Mouse (Mus musculus) forebrain, embryonic 15.5 days (tissue): Measurements from ENCODE around the gene Hoxa1. TPM values are rescaled to one million over a fixed set of nuclear protein-coding genes. Genes with fewer than 3 reads are reported as not detected.

Experiments
- ATAC-seq: fragments of 200-750 bp; cut with Nextera tagmentation; replicated peaks from 2 replicates; pipeline ENCODE4 v1.8.0; 2017; ENCODE audit warnings: mild to moderate bottlenecking, moderate TSS enrichment, moderate library complexity
- H3K27ac ChIP-seq: fragments of 300-500 bp; sonication (generic); replicated peaks from 2 replicates; pipeline ENCODE4 v1.5.1; 2015; ENCODE audit warnings: mild to moderate bottlenecking, inconsistent platforms
- H3K27me3 ChIP-seq: fragments of 300-500 bp; sonication (generic); 2 replicates; pipeline ENCODE4 v1.6.1; 2015; ENCODE audit warnings: inconsistent platforms
- H3K36me3 ChIP-seq: fragments of 300-500 bp; sonication (generic); 2 replicates; pipeline ENCODE4 v1.6.1; 2015; ENCODE audit warnings: mild to moderate bottlenecking, inconsistent platforms
- H3K4me1 ChIP-seq: fragments of 300-500 bp; sonication (generic); 2 replicates; pipeline ENCODE4 v1.6.1; 2015; ENCODE audit warnings: inconsistent platforms
- H3K4me2 ChIP-seq: fragments of 300-500 bp; sonication (generic); replicated peaks from 2 replicates; pipeline ENCODE4 v1.6.1; 2015; ENCODE audit warnings: mild to moderate bottlenecking, inconsistent platforms
- H3K4me3 ChIP-seq: fragments of 300-500 bp; sonication (generic); 2 replicates; pipeline ENCODE4 v1.5.1; 2015; ENCODE audit warnings: mild to moderate bottlenecking, inconsistent platforms
- H3K9ac ChIP-seq: fragments of 300-500 bp; sonication (generic); replicated peaks from 2 replicates; pipeline ENCODE4 v1.6.1; 2015; ENCODE audit warnings: mild to moderate bottlenecking, inconsistent platforms
- H3K9me3 ChIP-seq: fragments of 300-500 bp; sonication (generic); 2 replicates; pipeline ENCODE4 v1.6.1; 2016; ENCODE audit warnings: inconsistent platforms
- WGBS: fragments of 180-500 bp; shearing (Covaris S2); methylation state at CpG from one replicate; pipeline ENCODE4 v1.1.7; 2015; ENCODE audit warnings: mixed read lengths; 5-methylcytosine and 5-hydroxymethylcytosine counted together
- polyA plus RNA-seq: library from polyadenylated mRNA; unstranded; fragments of >200 nt; fragmentation: Nextera tagmentation; extraction: Ambion mirVana; gene quantifications from 2 replicates; pipeline ENCODE4 v1.2.1, GENCODE M21; 2015

The Hoxa1 gene
- not detected in 2 replicates for polyA plus RNA-seq

GRCm38 (mm10) chr6:52158276-52159051 lies at the start of gene Hoxa1:
TSS of gene Hoxa1 (minus strand) at chr6:52158317.
- no peaks in the 10 kb centered on the region for H3K36me3 ChIP-seq
- peaks cover 14% of the 10 kb centered on the region for H3K4me1 ChIP-seq
- H3K4me2 ChIP-seq: peak within 1 kb of the TSS; percentile 93
- no peak within 1 kb of the TSS for H3K27ac ChIP-seq
- peak; percentile 70 for ATAC-seq
- H3K9me3 ChIP-seq: no peaks in the 10 kb centered on the region
- H3K27me3 ChIP-seq: peaks cover 97% of the 10 kb centered on the region
- H3K9ac ChIP-seq: 0 out of 2 replicates have a peak within 1 kb of the TSS, but pooled peaks have one; percentile 11
- 0% methylated on average over 48 of the region's 55 CpGs for WGBS
- peak within 1 kb of the TSS; percentile 46 for H3K4me3 ChIP-seq

GRCm38 (mm10) chr6:52207684-52207976 lies 49.5 kb upstream of the Hoxa1 start:
- Histone ChIP-seq H3K27ac (no peak overlapping the region), H3K36me3 (no peaks in the 10 kb centered on the region), H3K4me2 (no peak overlapping the region), H3K9me3 (no peaks in the 10 kb centered on the region), H3K4me3 (no peak overlapping the region), H3K27me3 (peaks cover 97% of the 10 kb centered on the region), H3K9ac (no peak overlapping the region), H3K4me1 (peaks cover 11% of the 10 kb centered on the region)
- ATAC-seq: no peak

- no peak overlapping the region for H3K4me2 ChIP-seq
- peaks cover 97% of the 10 kb centered on the region for H3K27me3 ChIP-seq
- ATAC-seq: no peak
- H3K9ac ChIP-seq: no peak overlapping the region
- under 1% methylated on average over 4 of the region's 4 CpGs for WGBS
- H3K36me3 ChIP-seq: no peaks in the 10 kb centered on the region
- H3K4me1 ChIP-seq: peaks cover 11% of the 10 kb centered on the region
- H3K9me3 ChIP-seq: no peaks in the 10 kb centered on the region
- no peak overlapping the region for H3K4me3 ChIP-seq
- no peak overlapping the region for H3K27ac ChIP-seq
Measured at GRCm38 (mm10) chr6:52206882-52207683, 49.0 kb upstream of the Hoxa1 start.

DNA sequence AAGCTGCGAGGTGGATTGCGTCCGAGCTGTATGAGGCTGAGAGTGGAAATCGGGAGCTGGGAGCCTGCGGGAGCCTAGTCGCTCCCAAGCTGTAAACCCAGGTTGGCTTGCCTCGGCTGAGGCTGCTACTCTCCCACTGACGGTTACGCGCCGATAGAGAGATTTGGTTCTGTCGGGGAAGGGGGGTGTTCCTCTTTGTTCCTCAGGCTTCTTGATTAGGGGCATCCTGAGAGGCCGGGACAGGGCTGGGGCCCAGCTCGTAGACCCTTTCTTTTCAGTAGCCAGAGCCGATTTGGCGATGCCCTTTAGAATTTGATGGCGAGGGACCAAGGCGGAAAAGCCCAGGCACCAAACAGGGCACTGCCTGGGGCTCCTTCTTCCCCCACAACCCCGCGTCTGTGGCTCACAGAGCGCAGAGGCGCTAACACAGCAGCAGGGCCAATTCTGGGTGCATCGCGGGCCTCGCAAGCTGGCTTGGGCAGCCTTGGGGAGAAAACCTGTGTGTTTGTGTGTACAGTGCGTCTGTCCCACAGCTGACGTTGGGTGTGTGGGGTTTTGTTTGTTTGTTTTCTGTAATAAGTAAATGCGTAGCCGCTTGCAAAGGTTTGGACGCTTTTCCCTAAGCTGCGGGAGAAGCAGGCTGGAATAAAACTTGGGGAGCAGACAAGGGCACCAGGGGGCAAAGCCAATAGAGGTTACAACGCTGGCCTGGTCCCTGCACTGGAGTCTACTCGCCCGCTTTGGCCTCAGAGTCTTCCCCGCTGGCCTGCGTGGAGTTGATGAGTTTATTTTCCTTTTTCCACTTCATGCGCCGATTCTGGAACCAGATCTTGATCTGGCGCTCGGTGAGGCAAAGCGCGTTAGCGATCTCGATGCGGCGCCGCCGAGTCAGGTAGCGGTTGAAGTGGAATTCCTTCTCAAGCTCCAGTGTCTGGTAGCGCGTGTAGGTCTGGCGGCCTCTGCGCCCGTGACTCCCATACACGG lies 47.8 kb upstream of the Hoxa1 start:
- Histone ChIP-seq H3K27me3 (peaks cover 97% of the 10 kb centered on the region), H3K4me2 (no peak overlapping the region), H3K4me1 (peaks cover 11% of the 10 kb centered on the region), H3K9me3 (no peaks in the 10 kb centered on the region), H3K9ac (no peak overlapping the region), H3K36me3 (no peaks in the 10 kb centered on the region), H3K4me3 (no peak overlapping the region), H3K27ac (no peak overlapping the region)
- no peak for ATAC-seq
- WGBS: under 1% methylated on average over 55 of the region's 55 CpGs

DNA sequence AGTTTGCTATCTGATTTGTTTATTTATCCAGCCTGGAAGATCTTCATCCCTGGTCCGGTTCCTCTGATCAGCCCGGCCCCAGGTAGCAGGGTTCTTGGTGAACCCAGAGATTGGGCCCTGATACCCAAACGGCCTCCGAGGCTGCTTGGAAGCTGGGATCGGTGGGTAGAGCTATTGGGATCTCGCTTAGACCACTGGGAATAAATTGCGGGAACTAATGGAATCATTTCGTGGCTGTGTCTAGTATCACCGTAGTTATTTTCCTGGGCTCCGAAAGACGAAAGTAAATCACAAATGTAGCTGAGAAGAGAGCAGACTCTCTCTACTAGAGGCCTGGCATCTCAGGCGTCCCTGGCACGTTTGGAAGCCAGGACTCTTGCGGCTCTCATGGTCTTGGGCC lies 47.1 kb upstream of the Hoxa1 start:
- no peak overlapping the region for H3K4me3 ChIP-seq
- ATAC-seq: no peak
- no peak overlapping the region for H3K27ac ChIP-seq
- H3K9me3 ChIP-seq: no peaks in the 10 kb centered on the region
- WGBS: 3% methylated on average over 14 of the region's 14 CpGs
- no peak overlapping the region for H3K9ac ChIP-seq
- peaks cover 98% of the 10 kb centered on the region for H3K27me3 ChIP-seq
- no peaks in the 10 kb centered on the region for H3K36me3 ChIP-seq
- no peak overlapping the region for H3K4me2 ChIP-seq
- H3K4me1 ChIP-seq: peaks cover 11% of the 10 kb centered on the region

GRCm38 (mm10) chr6:52204050-52204752 lies 46.1 kb upstream of the Hoxa1 start, which contains the start of gene Hoxa5:
TSS of gene Hoxa5 (minus strand) at chr6:52204587.
- no peaks in the 10 kb centered on the region for H3K9me3 ChIP-seq
- no peak within 1 kb of the TSS for H3K27ac ChIP-seq
- H3K4me3 ChIP-seq: peak within 1 kb of the TSS; percentile 12
- H3K27me3 ChIP-seq: peaks cover 98% of the 10 kb centered on the region
- peak within 1 kb of the TSS; percentile 31 for H3K4me2 ChIP-seq
- H3K4me1 ChIP-seq: peaks cover 11% of the 10 kb centered on the region
- under 1% methylated on average over 65 of the region's 65 CpGs for WGBS
- H3K36me3 ChIP-seq: no peaks in the 10 kb centered on the region
- no peak within 1 kb of the TSS for H3K9ac ChIP-seq
- no peak for ATAC-seq

GRCm38 (mm10) chr6:52203371-52204049 lies 45.4 kb upstream of the Hoxa1 start:
- Histone ChIP-seq H3K27ac (no peak overlapping the region), H3K27me3 (peaks cover 98% of the 10 kb centered on the region), H3K4me1 (peaks cover 11% of the 10 kb centered on the region), H3K9me3 (no peaks in the 10 kb centered on the region), H3K9ac (no peak overlapping the region), H3K4me2 (peak overlapping the region; percentile 31), H3K36me3 (no peaks in the 10 kb centered on the region), H3K4me3 (peak overlapping the region; percentile 12)
- WGBS: 0% methylated on average over 46 of the region's 46 CpGs
- ATAC-seq: no peak

DNA sequence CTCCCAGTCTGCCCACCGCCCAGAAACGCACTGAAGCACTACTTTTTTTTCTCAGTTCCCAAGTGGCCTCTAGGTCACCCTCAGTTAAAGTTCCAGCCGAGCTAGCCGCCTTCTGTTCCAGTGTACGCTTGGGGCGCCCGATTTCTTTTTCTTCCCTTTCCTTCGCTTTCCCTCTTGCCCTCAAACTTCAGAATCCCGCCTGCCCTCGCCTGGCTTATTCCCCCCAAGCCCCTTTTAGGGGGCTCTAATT lies 44.9 kb upstream of the Hoxa1 start:
- H3K4me1 ChIP-seq: peaks cover 11% of the 10 kb centered on the region
- no peak overlapping the region for H3K4me3 ChIP-seq
- no peak overlapping the region for H3K27ac ChIP-seq
- peaks cover 98% of the 10 kb centered on the region for H3K27me3 ChIP-seq
- under 1% methylated on average over 10 of the region's 10 CpGs for WGBS
- ATAC-seq: no peak
- no peak overlapping the region for H3K9ac ChIP-seq
- H3K9me3 ChIP-seq: no peaks in the 10 kb centered on the region
- no peaks in the 10 kb centered on the region for H3K36me3 ChIP-seq
- no peak overlapping the region for H3K4me2 ChIP-seq

GRCm38 (mm10) chr6:52202362-52203120 lies 44.4 kb upstream of the Hoxa1 start:
- H3K4me2 ChIP-seq: no peak overlapping the region
- 3% methylated on average over 22 of the region's 22 CpGs for WGBS
- ATAC-seq: no peak
- no peak overlapping the region for H3K4me3 ChIP-seq
- H3K27me3 ChIP-seq: peaks cover 99% of the 10 kb centered on the region
- H3K9me3 ChIP-seq: no peaks in the 10 kb centered on the region
- H3K4me1 ChIP-seq: peaks cover 11% of the 10 kb centered on the region
- H3K36me3 ChIP-seq: no peaks in the 10 kb centered on the region
- H3K27ac ChIP-seq: no peak overlapping the region
- H3K9ac ChIP-seq: no peak overlapping the region

DNA sequence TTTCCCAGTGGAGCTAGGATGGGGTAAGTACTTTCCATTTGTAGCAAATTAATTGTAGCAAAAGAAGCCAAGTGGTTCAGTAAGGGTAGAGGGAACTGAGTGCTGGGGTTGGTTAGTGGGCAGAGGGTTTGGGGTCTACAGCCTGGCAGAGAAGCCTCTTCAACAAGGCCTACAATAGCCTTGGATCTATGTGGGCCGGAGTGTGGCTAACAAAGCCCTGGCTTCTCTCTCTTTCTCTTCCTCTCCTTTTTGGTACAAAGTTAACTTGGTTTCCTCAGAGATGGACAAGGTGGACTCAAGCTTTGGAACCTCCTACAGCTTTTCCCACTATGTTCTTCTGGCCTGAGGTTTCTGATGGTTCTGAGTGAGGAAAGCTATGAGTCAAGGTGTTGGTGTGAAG lies 43.2 kb upstream of the Hoxa1 start:
- Histone ChIP-seq H3K27me3 (peaks cover 99% of the 10 kb centered on the region), H3K4me3 (no peak overlapping the region), H3K9me3 (no peaks in the 10 kb centered on the region), H3K4me2 (no peak overlapping the region), H3K27ac (no peak overlapping the region), H3K36me3 (no peaks in the 10 kb centered on the region), H3K9ac (no peak overlapping the region), H3K4me1 (peaks cover 11% of the 10 kb centered on the region)
- ATAC-seq: no peak
- 21% methylated on average over 1 of the region's 1 CpGs for WGBS
